Mouse (Mus musculus): Measurements from ENCODE around the gene Il11.
"Not testable (repeated sequence)": the region's sequence is repeated elsewhere in the genome, so short reads cannot be mapped to it uniquely, and the experiment has no call there.

The Il11 gene

GRCm38 (mm10) chr7:4782759-4783158, at the start of gene Il11, which contains the start of gene Tmem190:
Gene Il11 (minus strand): TSS chr7:4782859.
Gene Tmem190 (plus strand): TSS chr7:4782937.
- no peak for DNase-seq (ENCODE audit: low spot score)

DNA sequence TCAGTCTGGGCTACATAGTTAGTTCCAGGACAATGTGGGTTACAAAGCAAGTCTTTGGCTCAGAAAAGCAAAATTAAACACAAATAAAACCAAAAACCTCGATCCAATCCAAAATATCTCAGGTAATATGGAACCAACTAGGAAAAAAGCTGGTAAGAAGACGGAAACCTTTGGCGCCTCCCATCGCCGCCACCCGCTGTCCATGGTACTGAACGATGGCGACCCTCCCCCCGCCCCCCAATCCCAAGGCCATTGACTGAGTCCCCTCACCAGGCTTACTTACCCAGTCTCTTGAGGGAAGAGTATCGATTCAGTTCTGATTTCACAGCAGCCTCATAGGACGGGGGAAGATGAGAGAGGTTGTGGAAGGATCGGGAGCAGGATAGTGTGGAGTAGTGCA, 47.8 kb upstream of the Il11 start:
- DNase-seq (ENCODE audit: low spot score): no peak

GRCm38 (mm10) chr7:4825365-4825764, 42.7 kb upstream of the Il11 start:
- no peak for DNase-seq (ENCODE audit: low spot score)

GRCm38 (mm10) chr7:4822162-4822907, 39.7 kb upstream of the Il11 start:
- DNase-seq (ENCODE audit: low spot score): peak; percentile 58

DNA sequence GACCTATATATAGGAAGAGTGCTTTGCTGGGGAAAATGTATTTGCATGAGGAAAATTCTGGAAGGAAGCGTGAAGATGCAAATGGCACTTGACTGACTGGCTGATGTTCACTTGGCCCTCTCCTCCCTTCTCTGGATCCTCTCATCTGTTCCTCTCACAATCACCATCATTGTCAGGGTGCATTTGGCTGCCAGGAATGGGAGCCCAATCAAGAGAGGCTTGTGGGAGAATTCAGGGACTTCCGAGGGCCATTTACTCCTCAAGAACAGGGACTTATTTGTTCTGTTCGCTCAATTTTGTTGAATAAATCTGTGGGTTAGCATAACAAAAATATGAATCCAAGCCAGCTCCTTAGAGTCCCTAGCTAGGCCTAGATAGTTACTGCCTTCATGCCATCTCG, 39.0 kb upstream of the Il11 start:
- no peak for DNase-seq (ENCODE audit: low spot score)

DNA sequence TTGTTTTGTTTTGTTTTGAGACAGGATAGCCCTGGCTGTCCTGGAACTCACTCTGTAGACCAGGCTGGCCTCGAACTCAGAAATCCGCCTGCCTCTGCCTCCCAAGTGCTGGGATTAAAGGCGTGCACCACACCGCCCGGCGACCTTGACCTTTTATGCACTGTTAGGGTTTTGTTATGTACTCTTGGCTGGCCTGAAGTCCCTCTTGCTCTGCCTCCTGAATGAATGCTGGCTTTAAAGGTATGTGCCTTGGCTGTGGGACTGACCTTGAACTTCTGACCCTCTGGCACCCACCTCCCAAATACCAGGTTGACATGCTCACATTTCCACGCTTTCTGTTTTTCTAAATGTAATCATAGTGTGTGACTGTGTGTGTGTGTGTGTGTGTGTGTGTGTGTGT, 38.3 kb upstream of the Il11 start:
- DNase-seq (ENCODE audit: low spot score): not testable (repeated sequence)

DNA sequence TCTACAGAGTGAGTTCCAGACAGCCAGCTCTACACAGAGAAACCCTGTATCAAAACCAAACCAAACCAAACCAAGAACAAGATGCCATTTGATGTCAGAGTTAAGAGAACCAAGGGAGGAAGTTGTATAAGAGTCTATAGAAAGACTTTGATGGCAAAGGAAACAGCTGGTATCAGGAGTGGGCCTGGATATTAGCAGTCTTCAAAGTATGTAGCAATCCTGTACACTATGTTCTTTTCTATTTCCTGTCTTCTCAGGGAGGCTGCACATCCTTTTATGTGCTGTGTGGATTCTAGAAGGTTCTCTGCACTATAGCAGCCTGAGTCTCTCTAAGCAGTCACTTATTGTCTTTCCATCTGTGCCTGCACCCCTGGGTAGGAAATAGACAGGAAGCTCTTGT, 33.9 kb upstream of the Il11 start:
- DNase-seq (ENCODE audit: low spot score): no peak

DNA sequence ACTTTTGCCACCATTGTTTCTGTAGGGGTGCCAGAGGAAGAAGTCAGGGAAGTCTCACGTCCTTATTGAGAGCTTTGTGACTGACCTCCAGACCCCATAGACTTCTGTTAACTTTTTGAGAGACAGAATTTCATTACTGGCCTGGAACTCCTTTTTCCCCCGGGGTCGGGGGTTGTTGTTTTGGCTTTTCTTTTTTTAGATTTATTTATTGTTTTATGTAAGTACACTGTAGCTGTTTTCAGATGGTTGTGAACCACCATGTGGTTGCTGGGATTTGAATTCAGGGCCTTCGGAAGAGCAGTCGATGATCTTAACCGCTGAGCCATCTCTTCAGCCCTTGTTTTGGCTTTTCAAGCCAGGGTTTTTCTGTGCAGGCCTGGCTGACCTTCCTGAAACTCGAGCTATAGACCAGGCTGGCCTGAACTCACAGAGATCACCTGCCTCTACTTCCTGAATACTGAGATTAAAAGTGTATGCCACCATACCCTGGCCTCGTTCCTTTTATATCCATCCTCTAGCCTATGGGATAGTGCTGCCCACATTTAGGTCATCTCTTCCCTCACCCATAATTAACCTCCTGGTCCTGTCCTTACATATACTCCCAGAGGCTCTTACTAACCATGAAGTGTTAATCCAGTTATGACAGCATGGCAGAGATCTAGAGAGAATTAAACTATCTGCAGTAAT, 30.6 kb upstream of the Il11 start:
- DNase-seq (ENCODE audit: low spot score): no peak

GRCm38 (mm10) chr7:4812303-4813104, 29.8 kb upstream of the Il11 start, which contains the start of gene Ube2s:
Gene Ube2s (minus strand): TSS chr7:4812590.
- peak; percentile 99 for DNase-seq (ENCODE audit: low spot score)

DNA sequence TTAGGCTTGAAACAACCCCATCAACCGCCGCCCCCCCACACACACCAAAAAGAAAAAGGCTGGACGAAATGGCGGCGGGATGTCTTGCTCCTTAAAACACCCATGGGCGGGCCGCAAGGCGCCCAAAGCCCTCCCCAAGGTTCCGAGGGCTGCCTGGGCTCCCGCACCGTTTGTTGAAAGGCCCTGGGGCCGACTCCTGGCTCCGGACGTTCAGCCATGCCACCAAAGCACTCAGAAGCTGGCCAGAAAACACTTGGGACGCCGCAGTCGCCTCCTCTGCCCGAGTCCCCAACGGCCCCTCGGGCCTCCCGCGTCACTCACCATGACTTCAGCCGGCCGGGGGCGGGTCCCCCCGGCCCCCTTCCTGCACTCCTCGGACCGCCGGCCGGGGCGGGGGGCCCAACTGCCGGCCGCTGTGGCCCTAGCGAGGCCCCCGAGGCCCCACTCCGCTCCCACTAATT, 29.2 kb upstream of the Il11 start:
- peak; percentile 58 for DNase-seq (ENCODE audit: low spot score)

- not testable (repeated sequence) for DNase-seq (ENCODE audit: low spot score)
Observed at GRCm38 (mm10) chr7:4811131-4811530, 28.5 kb upstream of the Il11 start.

- DNase-seq (ENCODE audit: low spot score): no peak
Observed at GRCm38 (mm10) chr7:4806716-4807115, 24.1 kb upstream of the Il11 start.

GRCm38 (mm10) chr7:4802247-4802646, 19.6 kb upstream of the Il11 start:
- no peak for DNase-seq (ENCODE audit: low spot score)

DNA sequence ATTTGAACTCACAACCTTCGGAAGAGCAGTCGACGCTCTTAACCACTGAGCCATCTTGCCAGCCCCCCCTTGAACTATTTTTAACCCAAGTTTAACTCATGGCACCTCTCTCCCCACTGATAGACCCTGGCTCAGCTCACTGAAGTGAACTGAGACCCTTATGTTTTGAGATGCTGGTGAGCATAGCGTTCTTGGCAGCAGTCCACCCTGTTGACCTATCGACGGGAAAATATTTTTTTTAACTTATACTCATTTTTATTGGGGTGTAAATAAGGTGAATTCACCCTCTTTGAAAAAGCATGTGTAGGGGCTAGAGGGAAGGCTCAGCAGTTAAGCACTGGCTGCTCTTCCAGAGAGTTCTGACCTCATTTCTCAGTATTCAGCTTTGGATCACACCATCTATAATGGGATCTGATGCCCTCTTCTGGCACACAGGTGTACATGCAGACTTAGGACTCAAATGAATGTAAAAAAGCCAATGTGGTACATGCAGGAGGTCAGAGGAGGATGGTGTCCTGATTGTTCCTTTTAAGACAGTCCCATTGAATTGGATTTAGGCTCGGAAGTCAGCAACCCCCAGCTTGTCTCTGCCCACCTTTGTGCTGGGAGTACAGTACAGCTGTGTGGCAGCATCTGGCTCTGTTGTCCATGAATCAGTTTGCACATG, 13.2 kb upstream of the Il11 start:
- peak; percentile 37 for DNase-seq (ENCODE audit: low spot score)

DNA sequence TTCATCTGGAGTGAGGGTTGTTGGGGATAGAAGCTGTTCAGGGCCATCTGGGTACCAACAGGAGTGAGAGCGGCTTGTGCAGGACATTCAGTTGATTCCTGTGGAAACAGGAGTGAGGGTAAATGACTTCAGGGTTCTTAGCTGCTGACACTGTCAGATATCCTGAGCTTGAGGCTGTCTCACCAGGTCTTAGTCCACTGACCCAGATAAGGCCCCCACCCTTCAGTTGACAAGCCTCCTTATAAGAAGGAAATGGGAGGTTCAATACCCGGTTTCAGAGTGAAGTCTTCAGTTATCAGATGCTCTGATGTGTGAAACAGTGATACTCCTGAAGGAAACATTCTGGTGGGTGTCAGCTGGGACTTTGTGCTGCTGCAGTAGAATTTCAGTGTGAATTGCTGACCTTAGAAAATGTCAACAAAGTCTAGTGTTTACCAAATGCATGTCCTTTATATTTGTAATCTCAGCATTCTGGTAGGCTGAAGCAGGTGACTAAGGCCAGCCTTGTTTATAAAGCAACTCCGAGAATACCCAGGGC, 12.0 kb upstream of the Il11 start:
- DNase-seq (ENCODE audit: low spot score): peak; percentile 45

GRCm38 (mm10) chr7:4793674-4794073, 11.0 kb upstream of the Il11 start:
- DNase-seq (ENCODE audit: low spot score): no peak

- not testable (repeated sequence) for DNase-seq (ENCODE audit: low spot score)
Observed at GRCm38 (mm10) chr7:4793248-4793647, 10.6 kb upstream of the Il11 start.

DNA sequence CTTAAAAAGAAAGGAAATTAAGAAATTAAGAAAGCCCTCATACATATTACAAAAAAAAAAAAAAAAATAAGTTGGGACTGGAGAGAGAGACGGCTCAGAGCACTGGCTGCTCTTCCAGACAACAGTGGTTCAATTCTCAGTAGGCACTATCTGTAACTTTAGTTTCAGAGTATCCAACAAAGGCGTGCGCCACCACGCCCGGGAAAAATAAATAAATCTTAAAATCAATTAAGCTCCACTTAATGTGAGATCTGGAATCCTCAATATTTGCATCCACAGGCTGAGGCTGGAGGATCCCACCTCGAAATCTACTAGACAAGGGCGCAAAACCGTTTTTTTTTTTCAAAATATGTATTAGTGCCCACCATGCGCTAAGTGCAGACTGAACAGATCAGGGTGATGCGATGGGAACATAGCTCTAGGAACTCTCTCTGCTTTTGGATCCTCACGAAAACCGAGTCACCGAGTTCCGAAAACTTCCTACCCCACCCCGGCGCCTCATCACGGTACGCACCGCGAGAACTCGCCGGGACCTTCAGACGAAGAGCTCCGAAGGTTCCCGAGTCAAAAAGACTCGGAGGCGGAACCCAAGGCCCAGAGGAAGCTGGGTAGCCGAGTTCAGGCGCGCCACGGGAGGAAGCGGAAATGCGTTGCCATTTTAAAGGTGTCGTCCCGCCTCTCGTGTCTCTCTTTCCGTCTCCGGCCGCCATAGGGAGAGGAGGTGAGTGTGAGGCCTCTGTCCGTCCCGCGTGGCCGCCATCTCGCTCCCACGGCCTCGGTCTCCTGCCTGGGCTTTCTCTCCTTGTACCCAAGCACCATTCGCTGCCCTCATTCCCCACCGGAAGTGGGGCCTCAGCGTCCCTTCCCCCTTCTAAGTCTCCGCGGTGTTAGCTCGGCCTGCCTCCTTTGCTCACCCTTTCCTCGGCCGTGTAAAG, 9.9 kb upstream of the Il11 start, which contains the start of gene Rpl28:
Rpl28 (plus strand) TSS at position 597 of the 935 bp plus-strand sequence.
- peak; percentile 96 for DNase-seq (ENCODE audit: low spot score)

GRCm38 (mm10) chr7:4789436-4789935, 6.8 kb upstream of the Il11 start, which contains the start of gene Tmem238:
Gene Tmem238 (minus strand): TSS chr7:4789656.
- DNase-seq (ENCODE audit: low spot score): peak; percentile 27
